Mouse (Mus musculus): Measurements from ENCODE around the gene Dnali1. TPM values are rescaled to one million over a fixed set of nuclear protein-coding genes. Genes with fewer than 3 reads are reported as not detected.

The Dnali1 gene
- polyA plus RNA-seq, 1 experiment from 2014 or later, result not detected

DNA sequence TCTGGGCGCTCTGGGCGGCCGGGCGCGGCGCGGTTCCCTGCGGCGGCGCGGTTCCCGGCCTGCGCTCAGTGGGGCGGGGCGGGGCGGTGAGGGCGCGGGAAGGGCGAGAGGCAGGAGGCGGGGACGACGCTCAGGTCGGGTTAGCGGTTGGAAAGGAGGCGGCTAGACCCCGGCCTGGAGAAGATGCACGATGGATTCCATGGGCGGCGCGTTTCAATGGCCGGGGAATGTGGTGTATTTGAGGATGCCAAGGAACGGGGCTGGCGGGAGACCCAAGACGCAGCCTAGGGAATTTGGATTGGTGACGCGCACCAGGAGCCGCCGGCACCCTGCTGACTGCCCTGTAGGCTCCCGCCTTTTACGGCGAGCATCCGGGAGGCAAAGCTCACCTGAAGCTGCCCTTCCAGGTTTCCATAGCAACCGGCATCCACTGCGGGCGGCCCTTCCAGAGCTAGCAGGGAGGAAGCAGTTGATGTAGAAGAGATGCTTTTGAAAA lies 19.9 kb upstream of the Dnali1 start:
- under 1% methylated on average over 39 of the region's 45 CpGs for WGBS
- ATAC-seq (ENCODE audit: low FRiP score, low TSS enrichment), result peak; percentile 94
- Histone ChIP-seq H3K9ac (ENCODE audit: low read depth, low read length) (peak overlapping the region; percentile 91), H3K4me3 (ENCODE audit: low read length) (peak overlapping the region; percentile 90), H3K36me3 (ENCODE audit: control insufficient read depth, insufficient read depth, low read length) (peaks cover 34% of the 10 kb centered on the region), H3K4me2 (replicated peaks; ENCODE audit: low read depth, low read length) (peak overlapping the region; percentile 89), H3K4me1 (ENCODE audit: control insufficient read depth, insufficient read depth, low read length) (0 out of 2 replicates have a peak, but pooled peaks cover 10% of the 10 kb centered on the region), H3K9me3 (ENCODE audit: control insufficient read depth, low read length) (no peaks in the 10 kb centered on the region), H3K27me3 (ENCODE audit: control insufficient read depth, insufficient read depth, low read length) (no peaks in the 10 kb centered on the region), H3K27ac (ENCODE audit: low read depth, low read length) (peak overlapping the region; percentile 96)

DNA sequence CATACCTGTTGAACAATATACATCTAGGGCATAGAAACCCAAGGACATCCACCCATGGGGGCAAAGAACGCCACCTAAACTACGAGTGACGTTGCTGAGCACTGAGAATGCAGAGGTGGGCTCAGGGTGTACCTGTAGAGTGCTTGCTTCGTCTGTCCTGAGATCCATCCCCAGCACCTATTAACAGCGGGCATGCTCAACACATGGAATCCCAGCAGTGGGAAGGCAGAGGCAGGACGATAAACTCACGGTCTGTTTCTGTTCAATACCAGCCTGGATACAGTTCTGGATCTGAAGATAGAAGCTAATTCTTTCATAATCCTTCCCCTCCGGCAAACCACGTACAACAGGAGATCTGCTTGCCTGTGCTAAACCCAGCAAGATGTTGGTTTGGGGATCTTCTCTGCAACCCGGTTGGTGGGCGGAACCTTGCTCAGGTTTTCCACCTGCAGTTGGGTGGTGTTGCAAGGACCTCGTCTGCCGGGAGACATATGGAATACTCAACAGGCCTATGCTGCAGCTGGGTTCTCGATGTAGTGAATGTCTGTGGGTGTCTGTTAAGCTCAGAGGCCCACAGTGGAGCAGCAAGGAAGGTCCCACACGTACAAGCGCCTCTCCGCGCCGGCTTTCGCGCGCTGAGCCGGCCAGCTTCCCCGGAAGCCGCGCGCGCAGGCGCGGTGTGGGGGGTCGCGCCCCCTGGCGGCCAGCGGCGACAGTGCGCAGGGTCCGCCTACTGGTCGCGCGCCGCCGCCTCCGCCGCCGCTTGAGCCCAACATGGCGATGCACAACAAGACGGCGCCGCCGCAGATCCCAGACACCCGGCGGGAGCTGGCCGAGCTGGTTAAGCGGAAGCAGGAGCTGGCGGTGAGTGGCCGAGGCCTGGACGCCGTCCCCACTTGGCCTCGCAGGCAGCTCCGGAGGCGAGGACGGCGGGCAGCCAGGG lies 19.2 kb upstream of the Dnali1 start, which contains the start of gene Meaf6:
Meaf6 (plus strand) TSS at position 732 of the 943 bp plus-strand sequence.
- Histone ChIP-seq H3K4me3 (ENCODE audit: low read length) (peak within 1 kb of the TSS; percentile 90), H3K36me3 (ENCODE audit: control insufficient read depth, insufficient read depth, low read length) (peaks cover 27% of the 10 kb centered on the region), H3K27me3 (ENCODE audit: control insufficient read depth, insufficient read depth, low read length) (no peaks in the 10 kb centered on the region), H3K4me2 (replicated peaks; ENCODE audit: low read depth, low read length) (peak within 1 kb of the TSS; percentile 89), H3K9me3 (ENCODE audit: control insufficient read depth, low read length) (no peaks in the 10 kb centered on the region), H3K9ac (ENCODE audit: low read depth, low read length) (peak within 1 kb of the TSS; percentile 91), H3K4me1 (ENCODE audit: control insufficient read depth, insufficient read depth, low read length) (0 out of 2 replicates have a peak, but pooled peaks cover 10% of the 10 kb centered on the region), H3K27ac (ENCODE audit: low read depth, low read length) (peak within 1 kb of the TSS; percentile 96)
- peak; percentile 91 for ATAC-seq (ENCODE audit: low FRiP score, low TSS enrichment)
- WGBS, result 2% methylated on average over 62 of the region's 63 CpGs

DNA sequence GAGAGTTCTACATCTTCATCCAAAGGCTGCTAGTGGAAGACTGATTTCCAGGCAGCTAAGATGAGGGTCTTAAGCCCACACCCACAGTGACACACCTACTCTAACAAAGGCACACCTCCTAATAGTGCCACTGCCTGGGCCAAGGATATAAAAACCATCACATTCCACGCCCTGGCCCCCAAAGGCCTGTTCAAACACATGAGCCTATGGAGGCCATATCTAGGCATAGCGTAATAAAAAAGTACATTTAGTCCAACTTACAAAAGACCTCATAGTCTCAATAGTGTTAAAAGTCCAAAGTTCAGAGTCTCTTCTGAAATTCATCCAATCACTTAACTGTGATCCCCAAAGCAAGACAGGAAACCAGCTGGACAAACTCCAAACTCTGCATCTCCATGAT lies 13.2 kb upstream of the Dnali1 start:
- no peak for ATAC-seq (ENCODE audit: low FRiP score, low TSS enrichment)
- peaks cover 25% of the 10 kb centered on the region for H3K36me3 ChIP-seq (ENCODE audit: control insufficient read depth, insufficient read depth, low read length)
- no peaks in the 10 kb centered on the region for H3K9me3 ChIP-seq (ENCODE audit: control insufficient read depth, low read length)
- H3K9ac ChIP-seq (ENCODE audit: low read depth, low read length), result no peak overlapping the region
- no peak overlapping the region for H3K27ac ChIP-seq (ENCODE audit: low read depth, low read length)
- no peak overlapping the region for H3K4me2 ChIP-seq (replicated peaks; ENCODE audit: low read depth, low read length)
- H3K27me3 ChIP-seq (ENCODE audit: control insufficient read depth, insufficient read depth, low read length), result no peaks in the 10 kb centered on the region
- no peaks in the 10 kb centered on the region for H3K4me1 ChIP-seq (ENCODE audit: control insufficient read depth, insufficient read depth, low read length)
- H3K4me3 ChIP-seq (ENCODE audit: low read length), result no peak overlapping the region
- WGBS, result 95% methylated on average over 2 of the region's 2 CpGs

DNA sequence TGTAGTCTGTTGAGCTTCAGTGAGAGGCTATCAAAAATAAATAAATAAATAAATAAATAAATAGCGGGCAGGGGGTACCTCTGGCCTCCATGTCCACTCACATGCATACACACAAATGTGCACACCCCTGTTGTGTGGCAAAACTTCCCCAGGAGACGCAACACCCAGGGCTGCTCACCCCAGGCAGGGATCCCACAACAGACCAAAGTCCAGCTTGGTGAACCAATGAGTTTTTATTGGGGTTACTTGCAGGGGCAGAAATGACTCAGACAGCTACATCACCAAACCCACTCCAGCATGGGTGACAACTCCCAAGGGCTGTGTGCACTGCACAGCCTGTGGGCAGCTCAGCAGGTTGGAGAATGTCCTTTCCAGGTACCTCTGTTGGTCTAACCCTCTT lies 12.2 kb upstream of the Dnali1 start:
- H3K4me1 ChIP-seq (ENCODE audit: control insufficient read depth, insufficient read depth, low read length), result no peaks in the 10 kb centered on the region
- H3K27ac ChIP-seq (ENCODE audit: low read depth, low read length), result no peak overlapping the region
- no peak overlapping the region for H3K4me2 ChIP-seq (replicated peaks; ENCODE audit: low read depth, low read length)
- WGBS, result 86% methylated on average over 2 of the region's 2 CpGs
- no peak overlapping the region for H3K4me3 ChIP-seq (ENCODE audit: low read length)
- no peaks in the 10 kb centered on the region for H3K27me3 ChIP-seq (ENCODE audit: control insufficient read depth, insufficient read depth, low read length)
- no peaks in the 10 kb centered on the region for H3K9me3 ChIP-seq (ENCODE audit: control insufficient read depth, low read length)
- peaks cover 35% of the 10 kb centered on the region for H3K36me3 ChIP-seq (ENCODE audit: control insufficient read depth, insufficient read depth, low read length)
- ATAC-seq (ENCODE audit: low FRiP score, low TSS enrichment), result no peak
- no peak overlapping the region for H3K9ac ChIP-seq (ENCODE audit: low read depth, low read length)

DNA sequence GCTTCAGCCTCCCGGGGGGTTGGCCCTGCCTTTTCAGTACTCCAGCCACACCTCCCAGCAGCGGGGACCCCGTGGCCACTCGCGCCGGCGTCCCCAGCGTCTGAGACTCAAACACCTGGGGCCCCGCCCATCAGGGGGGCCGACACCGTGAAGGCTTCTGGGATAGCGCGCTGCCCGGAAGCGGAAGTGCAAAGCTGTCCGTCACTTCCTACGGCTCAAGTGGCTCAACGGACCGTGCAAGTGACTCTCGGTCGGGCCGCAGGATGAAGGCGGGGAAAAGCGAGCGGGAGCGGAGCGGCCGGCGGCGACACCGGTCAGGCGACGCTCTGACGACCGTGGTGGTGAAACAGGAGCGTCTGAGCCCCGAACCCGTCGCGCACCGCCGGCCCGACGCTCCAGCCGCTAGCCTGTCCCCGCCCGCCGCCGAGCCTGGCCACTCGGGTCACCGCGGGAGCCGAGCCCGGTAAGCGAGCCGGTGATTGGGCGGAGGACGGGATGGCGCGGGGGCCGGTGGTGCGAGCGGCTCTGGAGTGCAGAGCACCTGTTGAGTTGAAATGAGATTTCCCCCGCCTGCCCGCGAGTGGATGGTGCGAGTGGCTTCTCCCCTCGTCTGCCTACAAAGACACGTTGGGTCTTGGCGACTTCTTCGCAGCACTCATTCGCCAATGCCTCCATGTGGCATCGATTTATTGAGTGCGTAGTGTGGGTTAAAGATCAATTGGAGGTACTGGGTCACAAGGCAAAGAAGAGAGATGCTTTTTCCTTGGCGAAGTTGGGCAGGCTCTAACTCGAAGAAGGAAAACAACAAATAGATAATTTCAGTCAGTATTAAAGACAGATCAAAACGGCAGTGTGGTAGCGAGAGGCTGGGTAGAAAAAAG lies 1.2 kb upstream of the Dnali1 start, which contains the start of gene Snip1:
Snip1 (plus strand) TSS at position 183 of the 881 bp plus-strand sequence.
- no peaks in the 10 kb centered on the region for H3K27me3 ChIP-seq (ENCODE audit: control insufficient read depth, insufficient read depth, low read length)
- peak within 1 kb of the TSS; percentile 71 for H3K4me2 ChIP-seq (replicated peaks; ENCODE audit: low read depth, low read length)
- H3K9ac ChIP-seq (ENCODE audit: low read depth, low read length), result peak within 1 kb of the TSS; percentile 90
- ATAC-seq (ENCODE audit: low FRiP score, low TSS enrichment), result peak; percentile 93
- peak within 1 kb of the TSS; percentile 96 for H3K4me3 ChIP-seq (ENCODE audit: low read length)
- peak within 1 kb of the TSS; percentile 63; the same call in 1 of the 2 replicates for H3K27ac ChIP-seq (ENCODE audit: low read depth, low read length)
- H3K9me3 ChIP-seq (ENCODE audit: control insufficient read depth, low read length), result no peaks in the 10 kb centered on the region
- H3K36me3 ChIP-seq (ENCODE audit: control insufficient read depth, insufficient read depth, low read length), result peaks cover 35% of the 10 kb centered on the region
- WGBS, result under 1% methylated on average over 78 of the region's 78 CpGs
- peaks cover 8% of the 10 kb centered on the region for H3K4me1 ChIP-seq (ENCODE audit: control insufficient read depth, insufficient read depth, low read length)

DNA sequence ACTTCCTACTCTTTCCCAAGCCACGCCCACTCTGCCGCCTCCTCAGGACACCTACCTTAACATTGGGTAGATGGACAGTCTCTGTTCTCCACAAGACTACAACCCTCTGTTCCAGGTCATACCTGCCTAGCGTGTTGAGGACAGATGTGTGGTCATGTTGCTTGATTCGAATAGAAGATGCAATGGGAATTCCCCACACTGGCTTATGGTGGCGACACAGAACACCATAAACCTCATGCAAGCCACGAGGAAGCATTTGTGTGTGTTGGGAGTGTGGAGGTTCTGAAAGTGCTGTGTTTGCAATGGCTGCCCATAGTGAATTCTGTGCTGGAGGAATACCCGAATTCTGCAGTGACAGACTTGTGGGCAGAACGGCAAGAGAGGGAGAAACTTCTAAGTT lies 1.7 kb downstream of the Dnali1 start:
- H3K4me2 ChIP-seq (replicated peaks; ENCODE audit: low read depth, low read length), result no peak overlapping the region
- no peak overlapping the region for H3K9ac ChIP-seq (ENCODE audit: low read depth, low read length)
- no peaks in the 10 kb centered on the region for H3K9me3 ChIP-seq (ENCODE audit: control insufficient read depth, low read length)
- no peak overlapping the region for H3K4me3 ChIP-seq (ENCODE audit: low read length)
- peaks cover 7% of the 10 kb centered on the region; the same call in 1 of the 2 replicates for H3K36me3 ChIP-seq (ENCODE audit: control insufficient read depth, insufficient read depth, low read length)
- no peaks in the 10 kb centered on the region for H3K27me3 ChIP-seq (ENCODE audit: control insufficient read depth, insufficient read depth, low read length)
- H3K27ac ChIP-seq (ENCODE audit: low read depth, low read length), result no peak overlapping the region
- no peak for ATAC-seq (ENCODE audit: low FRiP score, low TSS enrichment)
- whole genome bisulfite sequencing, result 70% methylated on average over 8 of the region's 8 CpGs
- peaks cover 8% of the 10 kb centered on the region for H3K4me1 ChIP-seq (ENCODE audit: control insufficient read depth, insufficient read depth, low read length)

DNA sequence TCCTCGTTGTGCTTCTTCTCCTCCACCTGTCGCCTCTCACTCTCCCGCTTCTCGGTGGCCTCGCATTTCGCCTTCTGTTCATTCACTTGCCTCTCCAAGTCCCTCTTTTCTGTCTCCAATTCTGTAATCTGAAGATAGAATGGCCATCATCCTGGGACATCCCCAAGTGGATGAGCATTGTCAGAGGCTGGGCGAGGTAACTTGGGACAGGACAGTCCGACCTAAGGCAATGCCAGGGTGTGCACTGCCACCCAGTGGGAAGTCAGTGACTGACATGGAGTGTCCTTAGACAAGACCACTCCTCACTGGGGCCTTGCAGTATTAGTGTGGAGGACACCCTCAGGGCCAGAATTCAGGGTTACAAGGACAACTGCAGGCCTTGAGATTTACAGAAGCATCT lies 6.5 kb downstream of the Dnali1 start:
- Histone ChIP-seq H3K36me3 (ENCODE audit: control insufficient read depth, insufficient read depth, low read length) (peaks cover 25% of the 10 kb centered on the region), H3K4me3 (ENCODE audit: low read length) (peak overlapping the region; percentile 20; the same call in 1 of the 2 replicates), H3K4me2 (replicated peaks; ENCODE audit: low read depth, low read length) (peak overlapping the region; percentile 42)

DNA sequence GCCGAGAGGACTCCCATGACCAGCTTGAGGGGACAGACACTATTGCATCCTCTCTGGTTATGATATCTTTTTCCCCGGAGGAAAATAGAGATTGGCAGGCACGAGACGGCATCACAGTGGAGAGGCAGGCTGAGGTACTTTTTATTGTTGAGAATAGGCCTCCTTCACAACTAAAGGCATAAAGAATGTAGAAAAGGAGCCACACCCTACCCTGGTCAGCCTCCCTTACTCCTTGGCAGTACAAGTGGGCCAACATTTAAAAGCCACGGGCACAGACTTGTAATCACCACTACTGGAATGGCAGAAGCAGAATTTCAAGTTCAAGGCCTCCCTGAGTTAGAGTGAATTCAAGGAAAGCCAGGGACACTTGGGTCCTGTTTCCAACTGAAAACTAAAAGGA lies 7.5 kb downstream of the Dnali1 start:
- peaks cover 35% of the 10 kb centered on the region for H3K36me3 ChIP-seq (ENCODE audit: control insufficient read depth, insufficient read depth, low read length)
- no peak overlapping the region for H3K9ac ChIP-seq (ENCODE audit: low read depth, low read length)
- H3K4me3 ChIP-seq (ENCODE audit: low read length), result no peak overlapping the region
- no peaks in the 10 kb centered on the region for H3K4me1 ChIP-seq (ENCODE audit: control insufficient read depth, insufficient read depth, low read length)
- H3K4me2 ChIP-seq (replicated peaks; ENCODE audit: low read depth, low read length), result no peak overlapping the region
- no peak for ATAC-seq (ENCODE audit: low FRiP score, low TSS enrichment)
- no peaks in the 10 kb centered on the region for H3K27me3 ChIP-seq (ENCODE audit: control insufficient read depth, insufficient read depth, low read length)
- H3K27ac ChIP-seq (ENCODE audit: low read depth, low read length), result no peak overlapping the region
- 54% methylated on average over 5 of the region's 5 CpGs for WGBS
- no peaks in the 10 kb centered on the region for H3K9me3 ChIP-seq (ENCODE audit: control insufficient read depth, low read length)

More for the DNA sequence above, 6.5 kb downstream of the Dnali1 start:
- ATAC-seq (ENCODE audit: low FRiP score, low TSS enrichment), result peak; percentile 89
- no peaks in the 10 kb centered on the region for H3K27me3 ChIP-seq (ENCODE audit: control insufficient read depth, insufficient read depth, low read length)
- no peaks in the 10 kb centered on the region for H3K4me1 ChIP-seq (ENCODE audit: control insufficient read depth, insufficient read depth, low read length)
- H3K9ac ChIP-seq (ENCODE audit: low read depth, low read length), result 0 out of 2 replicates have a peak overlapping the region, but pooled peaks have one; percentile 12
- no peaks in the 10 kb centered on the region for H3K9me3 ChIP-seq (ENCODE audit: control insufficient read depth, low read length)
- 1% methylated on average over 8 of the region's 8 CpGs for WGBS
- H3K27ac ChIP-seq (ENCODE audit: low read depth, low read length), result no peak overlapping the region

Measured in kidney, embryonic 14.5 days (tissue).